Mouse (Mus musculus) lung, postnatal 0 days (tissue): ENCODE data around the gene Uts2. TPM values are rescaled to one million over a fixed set of nuclear protein-coding genes. Genes with fewer than 3 reads are reported as not detected.
"Not testable (repeated sequence)": the region's sequence is repeated elsewhere in the genome, so short reads cannot be mapped to it uniquely, and the experiment has no call there.

Experiments
- ATAC-seq: fragments of 200-750 bp; cut with Nextera tagmentation; 2 replicates; pipeline ENCODE4 v1.8.0; 2017; ENCODE audit warnings: moderate library complexity
- DNase-seq: peaks from one replicate; pipeline ENCODE4 v3.0.0-alpha.2; 2016; ENCODE audit warnings: low spot score
- H3K27ac ChIP-seq: fragments of 300-500 bp; sonication (generic); 2 replicates; pipeline ENCODE4 v1.5.1; 2014; ENCODE audit warnings: antibody characterized with exemption, mild to moderate bottlenecking, low read length, mixed read lengths
- H3K27me3 ChIP-seq: fragments of 300-500 bp; sonication (generic); replicated peaks from 2 replicates; pipeline ENCODE4 v1.6.1; 2014; ENCODE audit warnings: low read length, mixed read lengths; ENCODE audit not compliant: insufficient read depth
- H3K36me3 ChIP-seq: fragments of 300-500 bp; sonication (generic); 2 replicates; pipeline ENCODE4 v1.6.1; 2014; ENCODE audit warnings: low read length, mixed read lengths; ENCODE audit not compliant: insufficient read depth
- H3K4me1 ChIP-seq: fragments of 300-500 bp; sonication (generic); 2 replicates; pipeline ENCODE4 v1.6.1; 2014; ENCODE audit warnings: antibody characterized with exemption, low read depth, low read length, mixed read lengths; ENCODE audit not compliant: insufficient read depth
- H3K4me2 ChIP-seq: fragments of 300-500 bp; sonication (generic); replicated peaks from 2 replicates; pipeline ENCODE4 v1.6.1; 2014; ENCODE audit warnings: low read depth, mild to moderate bottlenecking, low read length, moderate library complexity, mixed read lengths
- H3K4me3 ChIP-seq: fragments of 300-500 bp; sonication (generic); 2 replicates; pipeline ENCODE4 v1.5.1; 2014; ENCODE audit warnings: low read depth, low read length
- H3K9ac ChIP-seq: fragments of 300-500 bp; sonication (generic); replicated peaks from 2 replicates; pipeline ENCODE4 v1.6.1; 2014; ENCODE audit warnings: low read depth, mild to moderate bottlenecking
- H3K9me3 ChIP-seq: fragments of 300-500 bp; sonication (generic); 2 replicates; pipeline ENCODE4 v1.6.1; 2016; ENCODE audit warnings: low read length, mixed read lengths
- CTCF ChIP-seq: IDR thresholded peaks from 2 replicates; pipeline ENCODE4 v1.5.1; 2016; ENCODE audit warnings: antibody characterized with exemption, mild to moderate bottlenecking
- EP300 ChIP-seq: IDR thresholded peaks from 2 replicates; pipeline ENCODE4 v1.6.1; 2016; ENCODE audit warnings: antibody characterized with exemption, mild to moderate bottlenecking, control low read depth
- WGBS: fragments of 180-500 bp; shearing (Covaris S2); extraction: QIAGEN DNeasy Blood & Tissue Kit; methylation state at CpG from one replicate; pipeline ENCODE4 v1.1.7; 2014; 5-methylcytosine and 5-hydroxymethylcytosine counted together
- polyA plus RNA-seq: library from polyadenylated mRNA; unstranded; fragments of >200 nt; fragmentation: Nextera tagmentation; extraction: Ambion mirVana; gene quantifications from 2 replicates; pipeline ENCODE4 v1.2.1, GENCODE M21; 2015

Uts2 gene
- polyA plus RNA-seq, 1 experiment from 2014 or later, result not detected

DNA sequence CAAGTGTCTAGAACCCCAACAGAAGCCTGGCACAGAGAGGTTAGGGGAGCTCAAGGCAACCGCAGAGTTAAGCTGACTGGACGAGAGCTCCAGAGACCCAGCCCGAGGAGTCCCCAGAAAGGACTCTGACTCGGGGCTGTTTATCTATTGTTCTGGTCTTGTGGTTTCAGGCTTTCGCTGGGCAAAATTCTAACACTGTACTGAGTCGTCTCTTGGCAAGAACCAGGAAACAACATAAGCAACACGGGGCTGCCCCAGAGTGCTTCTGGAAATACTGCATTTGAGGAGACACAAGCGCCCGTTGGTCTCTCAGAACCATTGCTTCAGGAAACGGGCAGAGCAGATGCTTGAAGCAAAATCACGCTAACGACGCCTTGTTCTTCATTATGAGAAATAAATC lies 4.5 kb downstream of the Uts2 start:
- Histone ChIP-seq H3K27ac (no peak overlapping the region), H3K4me3 (no peak overlapping the region), H3K9ac (no peak overlapping the region), H3K27me3 (no peaks in the 10 kb centered on the region), H3K9me3 (no peaks in the 10 kb centered on the region), H3K4me2 (no peak overlapping the region), H3K36me3 (0 out of 2 replicates have a peak, but pooled peaks cover 5% of the 10 kb centered on the region), H3K4me1 (no peaks in the 10 kb centered on the region)
- no peak for DNase-seq
- 51% methylated on average over 13 of the region's 13 CpGs for WGBS
- ATAC-seq, result no peak
- TF ChIP-seq CTCF (no peak), EP300 (no peak)

DNA sequence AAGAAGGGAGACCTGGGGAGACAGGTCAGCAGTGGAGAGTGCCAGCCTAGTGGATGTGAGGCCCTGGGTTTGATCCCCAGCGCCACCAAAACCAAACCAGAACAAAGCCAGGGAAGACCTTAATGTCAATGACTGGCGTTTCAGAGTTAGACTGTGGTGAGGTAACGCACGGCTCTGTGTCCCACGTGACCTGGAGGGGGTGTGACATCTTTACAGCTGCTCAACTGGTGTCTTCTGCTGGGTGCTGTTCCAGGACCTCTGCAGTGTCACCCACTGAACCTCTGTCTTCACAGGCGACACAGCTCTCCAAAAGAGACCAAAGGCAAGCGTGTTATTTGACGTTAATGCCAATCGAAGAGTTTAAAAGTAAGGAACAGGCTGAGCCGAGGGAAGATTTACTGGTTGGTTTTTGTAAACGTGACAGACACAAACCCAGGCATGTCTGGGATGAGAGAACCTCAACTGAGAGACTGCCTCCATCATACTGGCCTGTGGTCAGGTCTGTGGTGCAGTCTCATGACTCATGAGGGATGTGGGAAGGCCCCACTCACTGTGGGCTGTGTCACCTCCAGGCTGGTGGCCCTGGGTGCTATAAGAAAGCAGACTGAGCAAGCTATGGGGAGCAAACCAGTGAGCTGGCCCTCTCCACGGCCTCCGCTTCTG lies 8.9 kb downstream of the Uts2 start:
- TF ChIP-seq CTCF (no peak), EP300 (no peak)
- no peak overlapping the region for H3K27ac ChIP-seq
- H3K27me3 ChIP-seq, result no peaks in the 10 kb centered on the region
- ATAC-seq, result no peak
- H3K4me2 ChIP-seq, result no peak overlapping the region
- H3K9me3 ChIP-seq, result no peaks in the 10 kb centered on the region
- no peak overlapping the region for H3K4me3 ChIP-seq
- 89% methylated on average over 13 of the region's 13 CpGs for WGBS
- H3K9ac ChIP-seq, result no peak overlapping the region
- 0 out of 2 replicates have a peak, but pooled peaks cover 11% of the 10 kb centered on the region for H3K36me3 ChIP-seq
- DNase-seq, result no peak
- H3K4me1 ChIP-seq, result no peaks in the 10 kb centered on the region

GRCm38 (mm10) chr4:151006945-151007344 lies 10.0 kb downstream of the Uts2 start:
- DNase-seq, result peak; percentile 64
- Histone ChIP-seq H3K4me2 (no peak overlapping the region), H3K4me1 (no peaks in the 10 kb centered on the region), H3K4me3 (no peak overlapping the region), H3K9me3 (no peaks in the 10 kb centered on the region), H3K9ac (no peak overlapping the region), H3K27ac (no peak overlapping the region), H3K27me3 (no peaks in the 10 kb centered on the region), H3K36me3 (0 out of 2 replicates have a peak, but pooled peaks cover 11% of the 10 kb centered on the region)
- ATAC-seq, result peak; percentile 47; the same call in 1 of the 2 replicates
- 54% methylated on average over 6 of the region's 6 CpGs for WGBS
- TF ChIP-seq EP300 (no peak), CTCF (peak; percentile 74)

- Histone ChIP-seq H3K27ac (no peak overlapping the region), H3K27me3 (no peaks in the 10 kb centered on the region), H3K4me3 (no peak overlapping the region), H3K9ac (no peak overlapping the region), H3K4me2 (no peak overlapping the region), H3K36me3 (peaks cover 18% of the 10 kb centered on the region; the same call in 1 of the 2 replicates), H3K4me1 (no peaks in the 10 kb centered on the region), H3K9me3 (no peaks in the 10 kb centered on the region)
- ATAC-seq (peak; percentile 89), DNase-seq (peak; percentile 82)
- TF ChIP-seq CTCF, result no peak
- peak; percentile 25; the same call in 1 of the 2 replicates for TF ChIP-seq EP300
- 67% methylated on average over 7 of the region's 7 CpGs for WGBS
Observed at GRCm38 (mm10) chr4:151010316-151010715, 13.4 kb downstream of the Uts2 start.

DNA sequence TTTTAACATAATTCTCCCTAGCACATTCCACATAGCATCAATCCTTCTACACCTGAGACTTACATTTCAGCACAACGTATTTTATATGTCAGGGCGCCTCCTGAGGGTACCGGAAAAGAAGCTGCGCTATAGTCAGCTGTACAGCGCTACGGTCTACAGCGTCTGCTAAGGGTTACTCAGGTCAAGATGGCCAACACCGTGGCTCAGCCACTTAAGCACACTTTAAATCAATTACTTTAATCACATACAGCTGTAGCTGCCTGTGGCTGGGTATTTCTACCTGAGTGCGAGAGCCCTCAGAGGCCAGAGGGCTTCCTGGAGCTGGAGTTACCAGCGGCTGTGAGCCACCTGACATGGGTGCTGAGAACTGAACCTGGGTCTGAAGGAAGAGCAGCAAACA lies 19.0 kb downstream of the Uts2 start:
- Histone ChIP-seq H3K4me2 (no peak overlapping the region), H3K27me3 (no peaks in the 10 kb centered on the region), H3K9ac (no peak overlapping the region), H3K9me3 (no peaks in the 10 kb centered on the region), H3K27ac (no peak overlapping the region), H3K4me3 (no peak overlapping the region), H3K36me3 (peaks cover 20% of the 10 kb centered on the region; the same call in 1 of the 2 replicates), H3K4me1 (no peaks in the 10 kb centered on the region)
- no peak for TF ChIP-seq EP300
- DNase-seq (no peak), ATAC-seq (no peak)
- WGBS, result 82% methylated on average over 10 of the region's 10 CpGs

DNA sequence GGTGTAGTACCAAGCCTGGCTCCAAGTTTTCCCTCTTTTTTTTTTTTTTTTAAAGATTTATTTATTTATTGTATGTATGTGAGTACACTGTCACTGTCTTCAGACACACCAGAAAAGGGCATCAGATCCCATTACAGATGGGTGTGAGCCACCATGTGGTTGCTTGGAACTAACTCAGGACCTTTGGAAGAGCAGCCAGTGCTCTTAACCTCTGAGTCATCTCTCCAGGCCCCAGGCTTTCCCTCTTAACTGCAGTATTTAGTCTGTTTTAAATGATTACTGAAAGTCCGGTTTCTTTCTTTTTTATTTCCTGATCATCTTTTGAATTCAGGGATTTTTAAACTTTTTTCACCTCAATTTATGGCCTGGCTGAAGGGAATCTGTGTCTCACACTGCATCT lies 20.5 kb downstream of the Uts2 start:
- H3K9me3 ChIP-seq, H3K27me3 ChIP-seq, H3K4me3 ChIP-seq, H3K9ac ChIP-seq, H3K4me2 ChIP-seq, DNase-seq, ATAC-seq, H3K4me1 ChIP-seq, H3K27ac ChIP-seq: not testable (repeated sequence)
- WGBS, result 94% methylated on average over 1 of the region's 1 CpGs
- peaks cover 20% of the 10 kb centered on the region; the same call in 1 of the 2 replicates for H3K36me3 ChIP-seq
